Mouse (Mus musculus) liver, postnatal 0 days (tissue): ENCODE measurements around the gene Gm2174. TPM values are rescaled to one million over a fixed set of nuclear protein-coding genes. Genes with fewer than 3 reads are reported as not detected.
A peak's percentile ranks its signal among the peaks of the same experiment; 100 is the strongest.

Source experiments
- ATAC-seq: fragments of 200-750 bp; cut with Nextera tagmentation; 2 replicates; pipeline ENCODE4 v1.8.0; 2017; ENCODE audit warnings: mild to moderate bottlenecking, moderate library complexity
- DNase-seq: peaks from one replicate; pipeline ENCODE4 v3.0.0-alpha.2; 2016
- H3K27ac ChIP-seq: fragments of 300-500 bp; sonication (generic); 2 replicates; pipeline ENCODE4 v1.5.1; 2014; ENCODE audit warnings: antibody characterized with exemption, moderate library complexity, mild to moderate bottlenecking, low read depth
- H3K27me3 ChIP-seq: fragments of 300-500 bp; sonication (generic); 2 replicates; pipeline ENCODE4 v1.6.1; 2014; ENCODE audit warnings: low read length, control low read depth, mixed read lengths; ENCODE audit not compliant: insufficient read depth
- H3K36me3 ChIP-seq: fragments of 300-500 bp; sonication (generic); replicated peaks from 2 replicates; pipeline ENCODE4 v1.6.1; 2014; ENCODE audit warnings: mild to moderate bottlenecking, control low read depth, low read length, moderate library complexity, mixed read lengths; ENCODE audit not compliant: insufficient read depth
- H3K4me1 ChIP-seq: fragments of 300-500 bp; sonication (generic); 2 replicates; pipeline ENCODE4 v1.6.1; 2014; ENCODE audit warnings: antibody characterized with exemption, mild to moderate bottlenecking, control low read depth; ENCODE audit not compliant: insufficient read depth
- H3K4me2 ChIP-seq: fragments of 300-500 bp; sonication (generic); 2 replicates; pipeline ENCODE4 v1.6.1; 2014; ENCODE audit warnings: low read depth, mild to moderate bottlenecking, low read length, moderate library complexity, mixed read lengths
- H3K4me3 ChIP-seq: fragments of 300-500 bp; sonication (generic); 2 replicates; pipeline ENCODE4 v1.5.1; 2014; ENCODE audit warnings: low read depth, low read length
- H3K9ac ChIP-seq: fragments of 300-500 bp; sonication (generic); replicated peaks from 2 replicates; pipeline ENCODE4 v1.6.1; 2014; ENCODE audit warnings: mild to moderate bottlenecking, moderate library complexity
- H3K9me3 ChIP-seq: fragments of 300-500 bp; sonication (generic); 2 replicates; pipeline ENCODE4 v1.6.1; 2016; ENCODE audit warnings: mild to moderate bottlenecking, control low read depth, low read length, mixed read lengths
- CTCF ChIP-seq: sonication (generic); IDR thresholded peaks from 2 replicates; pipeline ENCODE4 v1.5.1; 2016; ENCODE audit warnings: antibody characterized with exemption, low read depth
- EP300 ChIP-seq: IDR thresholded peaks from 2 replicates; pipeline ENCODE4 v1.6.1; 2016; ENCODE audit warnings: antibody characterized with exemption, low read depth, mild to moderate bottlenecking
- WGBS: fragments of 180-500 bp; shearing (Covaris S2); extraction: QIAGEN DNeasy Blood & Tissue Kit; methylation state at CpG from one replicate; pipeline ENCODE4 v1.1.7; 2014; ENCODE audit not compliant: insufficient replicate concordance; 5-methylcytosine and 5-hydroxymethylcytosine counted together
- polyA plus RNA-seq: library from polyadenylated mRNA; unstranded; fragments of >200 nt; fragmentation: Nextera tagmentation; extraction: Ambion mirVana; gene quantifications from 2 replicates; pipeline ENCODE4 v1.2.1, GENCODE M21; 2015

The Gm2174 gene
- polyA plus RNA-seq, 1 experiment from 2014 or later, result 0.90 TPM

- Histone ChIP-seq H3K27ac (no peak overlapping the region), H3K27me3 (no peaks in the 10 kb centered on the region), H3K4me1 (no peaks in the 10 kb centered on the region), H3K4me3 (no peak overlapping the region), H3K36me3 (no peaks in the 10 kb centered on the region), H3K9ac (no peak overlapping the region), H3K9me3 (no peaks in the 10 kb centered on the region), H3K4me2 (no peak overlapping the region)
- TF ChIP-seq EP300 (peak; percentile 48; the same call in 1 of the 2 replicates), CTCF (no peak)
- DNase-seq (no peak), ATAC-seq (no peak)
- 52% methylated on average over 7 of the region's 7 CpGs for WGBS
These were observed 11.9 kb upstream of the Gm2174 start for GRCm38 (mm10) chrX:56435758-56436283.

GRCm38 (mm10) chrX:56446487-56447428 lies 1.0 kb upstream of the Gm2174 start:
- peak overlapping the region; percentile 66 for H3K27ac ChIP-seq
- WGBS, result 47% methylated on average over 11 of the region's 11 CpGs
- H3K36me3 ChIP-seq, result no peaks in the 10 kb centered on the region
- peaks cover 10% of the 10 kb centered on the region for H3K4me1 ChIP-seq
- H3K9me3 ChIP-seq, result no peaks in the 10 kb centered on the region
- H3K4me2 ChIP-seq, result peak overlapping the region; percentile 20
- DNase-seq (no peak), ATAC-seq (peak; percentile 93)
- no peak overlapping the region for H3K4me3 ChIP-seq
- H3K9ac ChIP-seq, result no peak overlapping the region
- no peaks in the 10 kb centered on the region for H3K27me3 ChIP-seq
- TF ChIP-seq EP300 (peak; percentile 94), CTCF (no peak)

- 19% methylated on average over 22 of the region's 22 CpGs for WGBS
- DNase-seq (peak; percentile 72), ATAC-seq (peak; percentile 84)
- peak within 1 kb of the TSS; percentile 73 for H3K4me2 ChIP-seq
- no peaks in the 10 kb centered on the region for H3K27me3 ChIP-seq
- H3K9ac ChIP-seq, result peak within 1 kb of the TSS; percentile 80
- H3K4me1 ChIP-seq, result peaks cover 3% of the 10 kb centered on the region; the same call in 1 of the 2 replicates
- no peak for TF ChIP-seq CTCF
- TF ChIP-seq EP300, result no peak
- peak within 1 kb of the TSS; percentile 73 for H3K4me3 ChIP-seq
- H3K9me3 ChIP-seq, result no peaks in the 10 kb centered on the region
- H3K27ac ChIP-seq, result peak within 1 kb of the TSS; percentile 85
- H3K36me3 ChIP-seq, result no peaks in the 10 kb centered on the region
These were observed 7.1 kb downstream of the Gm2174 start, which contains the start of gene Ints6l for GRCm38 (mm10) chrX:56454671-56455371. Gene Ints6l, plus strand, starts transcription at chrX:56454857.

GRCm38 (mm10) chrX:56455372-56456246 lies 7.8 kb downstream of the Gm2174 start:
- Histone ChIP-seq H3K9ac (peak overlapping the region; percentile 80), H3K4me3 (peak overlapping the region; percentile 73), H3K9me3 (no peaks in the 10 kb centered on the region), H3K36me3 (no peaks in the 10 kb centered on the region), H3K4me1 (peaks cover 3% of the 10 kb centered on the region; the same call in 1 of the 2 replicates), H3K4me2 (peak overlapping the region; percentile 73), H3K27me3 (no peaks in the 10 kb centered on the region), H3K27ac (peak overlapping the region; percentile 85)
- 26% methylated on average over 48 of the region's 65 CpGs for WGBS
- DNase-seq, result peak; percentile 86
- ATAC-seq, result peak; percentile 86
- peak; percentile 57 for TF ChIP-seq CTCF
- no peak for TF ChIP-seq EP300

- no peaks in the 10 kb centered on the region for H3K27me3 ChIP-seq
- DNase-seq, result peak; percentile 16
- WGBS, result 17% methylated on average over 8 of the region's 8 CpGs
- H3K4me1 ChIP-seq, result peaks cover 3% of the 10 kb centered on the region; the same call in 1 of the 2 replicates
- peak overlapping the region; percentile 85 for H3K27ac ChIP-seq
- peak overlapping the region; percentile 80 for H3K9ac ChIP-seq
- no peaks in the 10 kb centered on the region for H3K9me3 ChIP-seq
- H3K4me2 ChIP-seq, result peak overlapping the region; percentile 73
- no peaks in the 10 kb centered on the region for H3K36me3 ChIP-seq
- TF ChIP-seq CTCF (no peak), EP300 (peak; percentile 91)
- H3K4me3 ChIP-seq, result peak overlapping the region; percentile 73
- ATAC-seq, result peak; percentile 22
These were observed 8.6 kb downstream of the Gm2174 start for GRCm38 (mm10) chrX:56456379-56456778.
